Mouse (Mus musculus) testis, adult 2 months (tissue): Measurements from ENCODE around the gene Adgrf3. TPM values are rescaled to one million over a fixed set of nuclear protein-coding genes. Genes with fewer than 3 reads are reported as not detected.

Source experiments
- H3K27ac ChIP-seq: fragments of 200-500 bp; 2 replicates; pipeline ENCODE4 v1.5.1; 2012; ENCODE audit warnings: low read depth, low read length; ENCODE audit not compliant: control insufficient read depth, insufficient read depth
- H3K27me3 ChIP-seq: fragments of 200-500 bp; 2 replicates; pipeline ENCODE4 v1.6.1; 2012; ENCODE audit warnings: mild to moderate bottlenecking, low read length, moderate library complexity; ENCODE audit not compliant: control insufficient read depth, insufficient read depth
- H3K36me3 ChIP-seq: fragments of 200-500 bp; 2 replicates; pipeline ENCODE4 v1.6.1; 2012; ENCODE audit warnings: mild to moderate bottlenecking, low read length; ENCODE audit not compliant: control insufficient read depth, insufficient read depth
- H3K4me1 ChIP-seq: fragments of 200-500 bp; 2 replicates; pipeline ENCODE4 v1.6.1; 2012; ENCODE audit warnings: low read length; ENCODE audit not compliant: control insufficient read depth, insufficient read depth
- H3K4me3 ChIP-seq: fragments of 200-500 bp; 2 replicates; pipeline ENCODE4 v1.5.1; 2012; ENCODE audit warnings: low read depth, mild to moderate bottlenecking, low read length, moderate library complexity, mixed read lengths; ENCODE audit not compliant: control insufficient read depth
- CTCF ChIP-seq: fragments of 200-500 bp; IDR thresholded peaks from 2 replicates; pipeline ENCODE4 v1.5.1; 2012; ENCODE audit warnings: low read depth, mild to moderate bottlenecking, inconsistent platforms, low read length, moderate library complexity; ENCODE audit not compliant: control insufficient read depth, insufficient read depth, insufficient replicate concordance
- POLR2A ChIP-seq: fragments of 200-500 bp; IDR thresholded peaks from 2 replicates; pipeline ENCODE4 v1.6.1; 2012; ENCODE audit warnings: low read depth, mild to moderate bottlenecking, inconsistent platforms, low read length, moderate library complexity; ENCODE audit not compliant: control insufficient read depth
- polyA plus RNA-seq: library from polyadenylated mRNA; depleted of rRNA; stranded (reverse); fragments of >200 nt; gene quantifications from 2 replicates; pipeline ENCODE4 v1.2.3, GENCODE M21; 2012; rRNA removed

The Adgrf3 gene
- polyA plus RNA-seq, 1 experiment, result 18.3 TPM

DNA sequence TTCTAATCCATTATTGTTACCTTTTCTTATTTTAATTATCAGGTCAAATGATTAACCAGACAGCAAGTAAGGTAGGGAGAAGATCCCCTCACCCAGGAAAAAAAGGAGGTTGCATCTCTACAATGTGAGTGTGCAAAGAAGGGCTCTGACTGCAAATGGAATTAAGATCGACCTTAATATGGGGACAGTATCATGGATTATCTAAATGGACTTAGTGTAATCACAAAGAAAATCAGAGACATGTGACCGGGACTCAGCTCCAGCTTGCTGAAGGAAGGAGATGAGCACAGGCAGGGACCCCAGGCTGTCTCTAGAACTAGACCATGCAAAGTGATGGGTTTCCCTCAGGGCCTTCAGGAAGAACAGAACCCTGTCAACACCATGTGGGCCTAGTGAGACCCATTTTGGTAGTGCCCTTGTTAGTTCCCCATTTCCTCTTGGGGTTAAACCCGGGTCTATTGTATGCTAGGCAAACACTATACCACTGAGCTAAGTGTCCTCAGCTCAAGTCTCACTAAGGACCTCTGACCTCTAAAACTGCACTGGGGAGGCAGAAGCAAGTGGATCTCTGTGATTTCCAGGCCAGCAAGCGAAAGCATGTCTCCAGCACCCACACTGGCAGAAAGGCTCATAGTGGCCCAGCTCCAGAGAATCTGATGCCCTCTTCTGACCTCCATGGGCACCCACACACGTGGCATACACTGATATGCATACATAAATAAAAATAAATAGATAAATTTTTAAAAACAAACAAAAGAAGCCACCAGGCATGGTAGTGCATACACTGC, 57.2 kb downstream of the Adgrf3 start:
- TF ChIP-seq POLR2A (no peak), CTCF (no peak)
- Histone ChIP-seq H3K4me1 (no peaks in the 10 kb centered on the region), H3K27ac (no peak overlapping the region), H3K27me3 (no peaks in the 10 kb centered on the region), H3K36me3 (peaks cover 5% of the 10 kb centered on the region), H3K4me3 (no peak overlapping the region)

- TF ChIP-seq CTCF (no peak), POLR2A (no peak)
- H3K27me3 ChIP-seq, result no peaks in the 10 kb centered on the region
- peaks cover 5% of the 10 kb centered on the region for H3K36me3 ChIP-seq
- H3K4me1 ChIP-seq, result no peaks in the 10 kb centered on the region
- H3K4me3 ChIP-seq, result no peak overlapping the region
- H3K27ac ChIP-seq, result no peak overlapping the region
Measured at GRCm38 (mm10) chr5:30146526-30146925, 59.0 kb downstream of the Adgrf3 start.

Other genes starting within 250 kb of the Adgrf3 start
- not detected in 2 replicates for gene Il6, start 192.6 kb downstream of the Adgrf3 start, polyA plus RNA-seq
- gene Tyms, start 132.1 kb downstream of the Adgrf3 start, polyA plus RNA-seq, result 4.6 and 4.8 TPM in 2 replicates
- 0.71 and 0.78 TPM in 2 replicates for gene Garem2, start 100.6 kb downstream of the Adgrf3 start, polyA plus RNA-seq
- gene 3110082J24Rik, start 99.6 kb downstream of the Adgrf3 start, polyA plus RNA-seq, result not detected in 2 replicates
- 74.2 and 78.6 TPM in 2 replicates for gene Hadha, start 50.6 kb downstream of the Adgrf3 start, polyA plus RNA-seq
- gene Hadhb, start 50.5 kb downstream of the Adgrf3 start, polyA plus RNA-seq, result 60.1 and 67.1 TPM in 2 replicates
- 65.4 and 74.1 TPM in 2 replicates for gene Selenoi, start 26.9 kb upstream of the Adgrf3 start, polyA plus RNA-seq
- 27.1 and 28.7 TPM in 2 replicates for gene Drc1, start 75.7 kb upstream of the Adgrf3 start, polyA plus RNA-seq